Mouse (Mus musculus) limb, embryonic 13.5 days (tissue): ENCODE measurements around the gene Gstcd. TPM values are rescaled to one million over a fixed set of nuclear protein-coding genes. Genes with fewer than 3 reads are reported as not detected.

ENCODE experiments used
- polyA plus RNA-seq: library from polyadenylated mRNA; unstranded; fragments of >200 nt; fragmentation: Nextera tagmentation; extraction: Ambion mirVana; gene quantifications from 2 replicates; pipeline ENCODE4 v1.2.1, GENCODE M21; 2015

The Gstcd gene
- polyA plus RNA-seq, 1 experiment from 2014 or later = 7.9 TPM

Other genes with a start within 250 kb of the Gstcd start
- gene Npnt, start 141.7 kb downstream of the Gstcd start, polyA plus RNA-seq = 29.1 and 36.7 TPM in 2 replicates
- gene Ints12, start 193 bp downstream of the Gstcd start, polyA plus RNA-seq = 25.4 and 25.6 TPM in 2 replicates
- gene Arhgef38, start 142.9 kb upstream of the Gstcd start, polyA plus RNA-seq = 0.10 TPM in 1 of 2 replicates, not detected in the other
- gene Ppa2, start 218.1 kb upstream of the Gstcd start, polyA plus RNA-seq = 84.0 and 86.6 TPM in 2 replicates